Mouse (Mus musculus): ENCODE data around the gene Tbx10.

- TF ChIP-seq CTCF (conservative IDR thresholded peaks at IDR 0.05; ENCODE audit: low read length) (no peak), POU5F1 (IDR thresholded peaks at IDR 0.05; ENCODE audit: borderline replicate concordance, low read length) (no peak), NANOG (IDR thresholded peaks at IDR 0.05; ENCODE audit: borderline replicate concordance, low read length) (no peak)
Measured at GRCm38 (mm10) chr19:3998335-3998734, 5.8 kb downstream of the Tbx10 start.

All from E14TG2a.4 (cell line).